Mouse (Mus musculus) brain, embryonic 18.5 days (tissue): ENCODE results near the gene Ttll6.

ENCODE experiments used
- DNase-seq: peaks from one replicate; pipeline ENCODE4 v3.0.0-alpha.2; 2012; ENCODE audit warnings: low read depth, low spot score

The Ttll6 gene

GRCm38 (mm10) chr11:96168125-96168524 lies 34.5 kb downstream of the Ttll6 start:
- no peak for DNase-seq

DNA sequence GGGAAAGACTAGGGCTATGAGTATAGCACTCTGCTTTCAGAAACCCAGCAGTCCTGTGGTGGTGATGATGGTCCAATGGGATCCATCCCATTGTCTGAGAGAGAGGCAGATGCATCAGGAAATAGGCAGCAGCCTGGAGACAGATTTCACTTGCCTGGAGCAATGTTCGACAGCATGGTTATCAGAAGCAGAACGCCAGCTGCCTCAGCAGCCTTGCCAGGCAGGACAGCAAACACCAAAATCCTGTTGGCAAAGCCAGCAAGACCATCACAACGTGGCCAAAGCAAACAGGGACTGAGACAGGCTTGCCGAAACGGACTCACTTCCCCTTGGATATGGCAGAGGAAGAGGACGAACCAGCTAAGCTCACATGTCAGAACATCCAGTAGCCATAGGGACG lies 35.4 kb downstream of the Ttll6 start:
- DNase-seq = no peak

GRCm38 (mm10) chr11:96170711-96171379 lies 37.3 kb downstream of the Ttll6 start:
- no peak for DNase-seq

- DNase-seq = no peak
Observed at GRCm38 (mm10) chr11:96171601-96172000, 38.0 kb downstream of the Ttll6 start.

GRCm38 (mm10) chr11:96172511-96173287 lies 39.1 kb downstream of the Ttll6 start:
- DNase-seq = no peak

- no peak for DNase-seq
Observed at GRCm38 (mm10) chr11:96173288-96173840, 39.8 kb downstream of the Ttll6 start.

GRCm38 (mm10) chr11:96174881-96175280 lies 41.3 kb downstream of the Ttll6 start:
- no peak for DNase-seq

- no peak for DNase-seq
Observed at GRCm38 (mm10) chr11:96175511-96175910, 41.9 kb downstream of the Ttll6 start.

- no peak for DNase-seq
Observed at GRCm38 (mm10) chr11:96175951-96176530, 42.5 kb downstream of the Ttll6 start.

DNA sequence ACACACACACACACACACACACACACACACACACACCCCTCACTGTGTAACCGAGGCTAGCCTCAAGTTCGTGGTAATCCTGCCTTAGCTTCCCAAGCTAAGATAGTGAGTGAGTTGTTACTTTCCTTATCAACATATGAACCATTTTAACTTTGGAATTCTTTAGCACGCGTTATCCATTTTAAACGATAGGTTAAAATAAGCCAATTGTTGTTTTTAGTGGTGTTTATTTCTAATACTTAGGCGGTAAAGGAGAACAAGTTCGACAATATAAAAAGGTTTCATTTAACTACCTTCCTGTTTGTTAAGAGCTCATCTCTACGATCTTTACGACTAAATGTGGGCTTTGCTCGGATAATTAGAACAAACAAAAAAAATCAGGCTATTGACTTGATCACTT lies 43.3 kb downstream of the Ttll6 start:
- no peak for DNase-seq

DNA sequence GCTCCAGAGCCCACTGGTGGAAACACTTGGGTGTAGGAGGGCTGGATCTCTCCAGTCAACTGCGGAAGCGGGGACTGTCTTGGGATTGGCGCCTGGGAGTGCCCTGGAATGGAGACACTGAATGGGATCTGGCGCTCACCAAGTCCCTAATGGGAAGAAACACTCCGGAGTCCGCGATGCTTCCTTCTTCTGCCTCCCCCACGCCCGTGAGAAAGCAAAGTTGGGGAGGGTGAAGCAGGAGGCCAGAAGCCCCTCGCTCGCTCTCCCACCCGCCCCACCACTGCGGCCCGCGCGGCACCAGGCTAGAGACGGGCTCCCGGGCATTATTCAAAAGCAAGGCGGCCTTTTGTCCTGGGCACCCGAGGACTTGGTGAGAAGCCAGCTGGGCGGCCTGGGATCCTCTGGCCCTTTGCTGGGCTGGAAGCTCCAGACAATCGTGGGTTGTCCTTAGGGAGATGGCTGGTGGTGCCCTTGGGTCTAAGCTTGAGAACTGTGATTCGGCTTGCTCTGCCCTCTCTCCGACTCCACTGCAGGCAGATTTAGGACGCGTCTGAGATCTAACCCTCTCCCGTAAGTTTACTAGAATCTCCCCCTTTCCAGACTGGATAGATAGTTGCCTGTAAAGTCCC lies 44.1 kb downstream of the Ttll6 start:
- no peak for DNase-seq

- DNase-seq = no peak
Observed at GRCm38 (mm10) chr11:96178356-96178755, 44.8 kb downstream of the Ttll6 start.

GRCm38 (mm10) chr11:96178911-96179503 lies 45.4 kb downstream of the Ttll6 start:
- no peak for DNase-seq

DNA sequence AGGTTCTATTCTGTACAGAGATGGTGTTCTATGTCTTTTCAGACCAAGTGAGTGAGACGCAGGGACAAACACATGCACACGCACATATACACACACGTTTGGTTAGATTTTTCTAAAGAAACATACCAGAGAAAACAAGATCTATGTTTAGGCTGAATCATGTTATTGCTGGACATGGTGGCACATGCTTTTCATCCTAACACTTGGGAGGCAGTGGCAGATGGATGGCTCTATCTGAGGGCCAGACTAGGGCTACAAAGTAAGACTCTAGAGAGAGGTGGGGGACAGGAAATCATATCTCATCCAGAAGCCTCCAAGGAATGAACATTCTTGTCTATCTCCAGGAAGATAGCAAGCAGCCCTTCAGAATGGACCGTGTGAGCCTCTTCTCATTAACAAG lies 47.5 kb downstream of the Ttll6 start:
- no peak for DNase-seq

DNA sequence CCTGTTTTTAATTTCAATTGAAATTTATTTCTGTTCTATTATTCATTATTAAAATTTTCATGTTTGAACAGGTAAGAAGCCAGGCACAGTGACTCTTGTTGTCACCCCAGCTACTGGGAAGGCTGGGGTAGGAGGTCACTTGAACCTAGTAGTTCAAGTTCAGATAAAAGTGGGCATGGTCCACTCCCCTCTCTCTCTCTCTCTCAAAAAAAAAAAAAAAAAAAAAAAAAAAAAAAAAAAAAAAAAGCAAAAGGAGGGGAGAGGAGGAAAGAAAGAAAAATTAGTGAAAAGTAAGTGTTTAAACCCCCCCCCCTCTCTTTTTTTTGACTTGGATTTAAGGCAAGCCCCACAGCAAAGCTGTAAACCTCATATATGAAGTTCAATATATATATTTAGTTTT lies 50.6 kb downstream of the Ttll6 start:
- no peak for DNase-seq

- no peak for DNase-seq
Observed at GRCm38 (mm10) chr11:96187321-96187720, 53.7 kb downstream of the Ttll6 start.

GRCm38 (mm10) chr11:96189810-96190522 lies 56.4 kb downstream of the Ttll6 start:
- DNase-seq = no peak

- no peak for DNase-seq
Observed at GRCm38 (mm10) chr11:96191132-96191531, 57.5 kb downstream of the Ttll6 start.

DNA sequence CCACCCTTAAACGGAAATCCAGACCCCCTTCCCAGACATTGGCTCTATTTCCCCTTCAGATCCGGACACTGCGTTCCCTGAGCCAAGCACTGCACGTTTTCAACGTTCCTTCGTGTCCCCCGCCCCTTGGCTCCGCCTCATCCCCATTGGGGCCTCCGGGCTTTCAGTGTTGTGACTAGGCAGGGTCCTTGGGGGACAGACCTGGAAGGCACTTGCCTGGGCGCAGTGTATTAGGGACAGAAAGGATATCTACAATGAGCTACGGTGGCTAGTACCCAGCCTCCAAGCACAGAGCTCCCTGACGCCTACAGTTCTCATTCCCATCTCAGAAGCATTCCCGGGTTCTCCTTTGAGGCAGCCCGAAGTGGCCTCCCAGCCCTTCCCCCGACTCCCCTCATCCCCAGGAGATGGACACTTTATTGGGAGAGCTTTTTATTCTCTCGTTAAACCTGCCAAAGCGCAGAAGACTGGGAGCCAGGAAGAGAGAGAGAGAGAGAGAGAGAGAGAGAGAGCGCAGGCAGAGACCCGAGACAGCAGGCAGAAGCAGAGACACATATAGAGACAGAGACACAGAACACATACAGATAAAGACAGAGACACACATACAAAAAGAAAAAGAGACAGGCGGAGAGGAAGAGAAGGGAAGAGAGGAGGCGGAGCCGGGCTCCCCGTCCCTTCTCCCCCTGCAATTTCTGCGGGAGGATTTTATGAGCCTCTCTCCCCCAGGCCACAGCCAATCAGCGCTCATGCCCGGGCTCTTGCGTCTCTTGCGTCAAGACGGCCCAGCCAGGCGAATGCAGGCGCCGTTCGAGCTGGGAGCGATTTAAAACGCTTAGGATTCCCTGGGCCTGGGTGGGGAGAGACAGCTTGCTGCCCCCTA lies 60.2 kb downstream of the Ttll6 start, which contains the start of gene Hoxb13:
TSS of gene Hoxb13 (plus strand) at position 796 of the 880 bp plus-strand sequence.
- no peak for DNase-seq

GRCm38 (mm10) chr11:96194401-96194710 lies 60.8 kb downstream of the Ttll6 start:
- DNase-seq = no peak
